Mouse (Mus musculus) kidney, postnatal 0 days (tissue): ENCODE results near the gene Plpp2. TPM values are rescaled to one million over a fixed set of nuclear protein-coding genes. Genes with fewer than 3 reads are reported as not detected.
A peak's percentile ranks its signal among the peaks of the same experiment; 100 is the strongest.

Experiments used
- ATAC-seq: fragments of 200-750 bp; cut with Nextera tagmentation; replicated peaks from 2 replicates; pipeline ENCODE4 v1.8.0; 2017; ENCODE audit warnings: low read depth, moderate number of reproducible peaks, moderate TSS enrichment, moderate library complexity; ENCODE audit not compliant: low FRiP score
- DNase-seq: peaks from one replicate; pipeline ENCODE4 v3.0.0-alpha.2; 2016; ENCODE audit warnings: low spot score
- H3K27ac ChIP-seq: fragments of 300-500 bp; sonication (generic); 2 replicates; pipeline ENCODE4 v1.5.1; 2014; ENCODE audit warnings: mild to moderate bottlenecking
- H3K27me3 ChIP-seq: fragments of 300-500 bp; sonication (generic); 2 replicates; pipeline ENCODE4 v1.6.1; 2014; ENCODE audit warnings: low read length, mixed read lengths; ENCODE audit not compliant: insufficient read depth
- H3K36me3 ChIP-seq: fragments of 300-500 bp; sonication (generic); 2 replicates; pipeline ENCODE4 v1.6.1; 2014; ENCODE audit warnings: low read length, mixed read lengths; ENCODE audit not compliant: insufficient read depth
- H3K4me1 ChIP-seq: fragments of 300-500 bp; sonication (generic); replicated peaks from 2 replicates; pipeline ENCODE4 v1.6.1; 2014; ENCODE audit warnings: antibody characterized with exemption, low read length, mixed read lengths; ENCODE audit not compliant: insufficient read depth
- H3K4me2 ChIP-seq: fragments of 300-500 bp; sonication (generic); 2 replicates; pipeline ENCODE4 v1.6.1; 2014; ENCODE audit warnings: mild to moderate bottlenecking, low read length, moderate library complexity, mixed read lengths
- H3K4me3 ChIP-seq: fragments of 300-500 bp; sonication (generic); replicated peaks from 2 replicates; pipeline ENCODE4 v1.5.1; 2014; ENCODE audit warnings: low read depth, low read length
- H3K9ac ChIP-seq: fragments of 300-500 bp; sonication (generic); 2 replicates; pipeline ENCODE4 v1.6.1; 2014; ENCODE audit warnings: low read depth, low read length
- H3K9me3 ChIP-seq: fragments of 300-500 bp; sonication (generic); replicated peaks from 2 replicates; pipeline ENCODE4 v1.6.1; 2016; ENCODE audit warnings: low read length, inconsistent platforms, mixed read lengths
- CTCF ChIP-seq: IDR thresholded peaks from 2 replicates; pipeline ENCODE4 v1.5.1; 2016; ENCODE audit warnings: antibody characterized with exemption, low read depth, mild to moderate bottlenecking, moderate library complexity
- WGBS: fragments of 180-500 bp; shearing (Covaris S2); extraction: QIAGEN DNeasy Blood & Tissue Kit; methylation state at CpG from one replicate; pipeline ENCODE4 v1.1.7; 2014; 5-methylcytosine and 5-hydroxymethylcytosine counted together
- polyA plus RNA-seq: library from polyadenylated mRNA; unstranded; fragments of >200 nt; fragmentation: Nextera tagmentation; extraction: Ambion mirVana; gene quantifications from 2 replicates; pipeline ENCODE4 v1.2.1, GENCODE M21; 2015

Gene Plpp2
- polyA plus RNA-seq, 1 experiment from 2014 or later: 67.0 TPM

DNA sequence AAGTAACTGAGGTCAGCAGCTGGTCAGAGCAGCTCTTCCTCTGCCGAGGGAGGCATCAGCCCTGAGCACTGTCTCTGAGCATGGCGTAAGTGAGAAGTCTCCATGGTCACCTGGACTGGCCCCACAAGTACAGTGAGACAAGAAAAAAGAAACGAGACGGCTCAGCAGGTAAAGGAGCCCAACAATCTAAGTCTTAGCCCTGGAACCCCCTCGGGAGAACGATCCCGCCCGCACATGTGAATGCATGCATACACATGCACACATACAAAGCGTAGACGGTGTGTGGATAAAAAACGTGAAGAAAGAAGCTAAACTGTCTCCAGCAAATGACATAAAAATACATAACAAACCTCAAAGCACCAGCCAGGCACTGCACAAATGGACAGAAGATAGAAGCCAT lies 12.9 kb upstream of the Plpp2 start:
- Histone ChIP-seq H3K4me1 (no peaks in the 10 kb centered on the region), H3K9me3 (no peaks in the 10 kb centered on the region), H3K4me2 (no peak overlapping the region), H3K27ac (no peak overlapping the region), H3K4me3 (no peak overlapping the region), H3K27me3 (no peaks in the 10 kb centered on the region), H3K9ac (no peak overlapping the region), H3K36me3 (peaks cover 65% of the 10 kb centered on the region)
- ATAC-seq: no peak
- no peak for DNase-seq
- TF ChIP-seq CTCF: no peak
- 91% methylated on average over 11 of the region's 11 CpGs for WGBS

DNA sequence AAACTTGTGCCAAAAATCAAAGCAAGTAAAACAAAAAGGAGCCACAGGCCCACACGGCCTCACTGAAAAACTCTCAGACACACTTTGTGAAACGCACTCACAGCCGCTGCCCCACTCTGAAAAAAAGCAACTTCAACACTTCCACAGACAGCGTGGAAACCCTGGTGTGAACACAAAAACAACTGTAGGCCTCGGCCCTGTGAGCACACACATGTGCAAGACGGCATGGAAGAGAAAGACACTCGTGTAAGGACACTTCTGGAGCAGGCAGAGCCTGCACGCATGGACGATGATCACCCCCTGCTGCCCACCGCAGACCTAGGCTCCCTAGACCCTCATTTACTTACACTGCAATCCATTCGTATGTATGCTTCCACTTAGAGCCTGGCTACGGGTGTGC lies 12.3 kb upstream of the Plpp2 start:
- Histone ChIP-seq H3K27ac (no peak overlapping the region), H3K36me3 (peaks cover 71% of the 10 kb centered on the region), H3K27me3 (no peaks in the 10 kb centered on the region), H3K9ac (no peak overlapping the region), H3K4me3 (no peak overlapping the region), H3K9me3 (no peaks in the 10 kb centered on the region), H3K4me1 (no peaks in the 10 kb centered on the region), H3K4me2 (no peak overlapping the region)
- WGBS: 91% methylated on average over 12 of the region's 12 CpGs
- DNase-seq: no peak
- no peak for TF ChIP-seq CTCF
- ATAC-seq: no peak

GRCm38 (mm10) chr10:79544631-79545030 lies 11.0 kb upstream of the Plpp2 start:
- Histone ChIP-seq H3K4me2 (no peak overlapping the region), H3K4me3 (no peak overlapping the region), H3K9ac (no peak overlapping the region), H3K27me3 (no peaks in the 10 kb centered on the region), H3K36me3 (peaks cover 76% of the 10 kb centered on the region), H3K4me1 (no peaks in the 10 kb centered on the region), H3K27ac (no peak overlapping the region), H3K9me3 (no peaks in the 10 kb centered on the region)
- no peak for TF ChIP-seq CTCF
- WGBS: 82% methylated on average over 5 of the region's 5 CpGs
- DNase-seq (no peak), ATAC-seq (no peak)

DNA sequence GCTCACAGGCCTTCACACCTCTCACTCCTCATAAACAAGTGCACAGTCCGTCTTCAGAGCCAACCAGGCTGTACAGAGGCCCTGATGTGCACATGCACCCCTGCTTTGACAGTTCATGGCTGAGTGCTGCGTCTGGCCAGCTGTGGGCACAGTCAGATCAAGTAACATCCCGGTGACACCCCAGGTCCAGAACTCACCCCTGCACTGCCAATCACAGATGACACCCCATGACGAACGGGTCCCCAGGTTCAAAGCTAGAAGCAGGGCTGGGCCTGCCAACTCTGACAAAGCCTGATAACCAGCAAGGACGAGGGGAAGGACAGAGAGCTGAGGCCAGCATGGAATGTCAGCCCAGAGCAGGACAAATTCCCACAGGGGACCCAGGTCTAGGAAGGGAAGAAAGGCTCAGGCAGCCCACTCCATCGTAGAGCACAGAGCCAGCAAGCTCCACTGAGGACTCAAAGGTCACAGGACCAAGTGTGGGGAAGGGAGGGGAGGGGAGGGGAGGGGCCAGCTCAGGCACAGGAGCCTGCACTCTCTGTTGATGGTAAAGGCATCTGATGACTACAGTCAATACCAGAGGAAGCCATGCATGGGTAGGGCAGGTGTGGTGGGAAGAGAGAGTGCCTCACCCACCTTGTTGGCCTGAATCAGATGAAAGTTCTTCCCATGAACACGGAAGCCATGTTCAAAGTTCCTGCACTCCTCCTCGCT lies 10.4 kb upstream of the Plpp2 start:
- no peak for TF ChIP-seq CTCF
- DNase-seq: no peak
- no peak for ATAC-seq
- Histone ChIP-seq H3K9me3 (no peaks in the 10 kb centered on the region), H3K4me3 (no peak overlapping the region), H3K27me3 (no peaks in the 10 kb centered on the region), H3K4me2 (no peak overlapping the region), H3K4me1 (no peaks in the 10 kb centered on the region), H3K27ac (no peak overlapping the region), H3K9ac (no peak overlapping the region), H3K36me3 (peaks cover 70% of the 10 kb centered on the region)
- 70% methylated on average over 9 of the region's 9 CpGs for WGBS

- H3K4me1 ChIP-seq: no peaks in the 10 kb centered on the region
- ATAC-seq (no peak), DNase-seq (no peak)
- H3K27ac ChIP-seq: peak overlapping the region; percentile 4; the same call in 1 of the 2 replicates
- peaks cover 62% of the 10 kb centered on the region for H3K36me3 ChIP-seq
- H3K9me3 ChIP-seq: no peaks in the 10 kb centered on the region
- H3K4me3 ChIP-seq: no peak overlapping the region
- TF ChIP-seq CTCF: no peak
- WGBS: 95% methylated on average over 11 of the region's 11 CpGs
- H3K27me3 ChIP-seq: no peaks in the 10 kb centered on the region
- no peak overlapping the region for H3K9ac ChIP-seq
- H3K4me2 ChIP-seq: no peak overlapping the region
These were observed 8.6 kb upstream of the Plpp2 start for GRCm38 (mm10) chr10:79542171-79542570.

- no peak overlapping the region for H3K4me2 ChIP-seq
- no peak for TF ChIP-seq CTCF
- 82% methylated on average over 15 of the region's 15 CpGs for WGBS
- DNase-seq: no peak
- no peak overlapping the region for H3K9ac ChIP-seq
- no peaks in the 10 kb centered on the region for H3K27me3 ChIP-seq
- H3K36me3 ChIP-seq: peaks cover 55% of the 10 kb centered on the region
- H3K27ac ChIP-seq: peak overlapping the region; percentile 9; the same call in 1 of the 2 replicates
- ATAC-seq: peak; percentile 63; the same call in 1 of the 2 replicates
- no peaks in the 10 kb centered on the region for H3K9me3 ChIP-seq
- no peak overlapping the region for H3K4me3 ChIP-seq
- H3K4me1 ChIP-seq: no peaks in the 10 kb centered on the region
These were observed 7.9 kb upstream of the Plpp2 start for GRCm38 (mm10) chr10:79541522-79541921.

- Histone ChIP-seq H3K4me3 (no peak overlapping the region), H3K27ac (no peak overlapping the region), H3K36me3 (peaks cover 48% of the 10 kb centered on the region), H3K9ac (no peak overlapping the region), H3K27me3 (no peaks in the 10 kb centered on the region), H3K9me3 (no peaks in the 10 kb centered on the region), H3K4me2 (no peak overlapping the region), H3K4me1 (no peaks in the 10 kb centered on the region)
- TF ChIP-seq CTCF: no peak
- 95% methylated on average over 11 of the region's 11 CpGs for WGBS
- DNase-seq: no peak
- ATAC-seq: no peak
These were observed 7.2 kb upstream of the Plpp2 start for GRCm38 (mm10) chr10:79540746-79541145.
